9 mouse cellular contexts compared by ENCODE assay signal in genomic region chr1:40171878-40172277, GRCm38 (mm10). TPM values are rescaled to one million over a fixed set of nuclear protein-coding genes. Genes with fewer than 3 reads are reported as not detected.
DNase-seq lines count a peak whose midpoint lies in the region; ATAC-seq and TF ChIP-seq lines count a peak whose summit lies in the region.
"Had no signal": no experiment of that assay in that cellular context is flagged by ENCODE, and none has a peak within 500 bp of the region (broad histone marks: within the 10 kb centered on the region; RNA-seq: fewer than 3 reads in every experiment).

No protein-coding gene starts in this region.

- no peak overlapping the region for H3K4me3 ChIP-seq in liver, adult 2 months (ENCODE audit: insufficient read depth, low read depth, low read length)
- no peak overlapping the region for H3K4me3 ChIP-seq in liver, embryonic 12.5 days
- H3K4me3 ChIP-seq: hindbrain, embryonic 15.5 days had no signal

- H3K27ac ChIP-seq in liver, adult 2 months (replicated peaks; ENCODE audit: insufficient read depth, low read depth, low read length), result peak overlapping the region; percentile 16; the same call in 1 of the 2 replicates
- H3K27ac ChIP-seq in liver, embryonic 12.5 days, result no peak overlapping the region
- H3K27ac ChIP-seq: hindbrain, embryonic 15.5 days had no signal

- peak; percentile 57 for DNase-seq in liver, adult 2 months (ENCODE audit: extremely low read depth, low read depth, low spot score)
- peak; percentile 80 for DNase-seq in fibroblast of lung, adult 2 months (ENCODE audit: low read depth)
- peak; percentile 46 to 57 for DNase-seq in heart, postnatal 14 days
- DNase-seq in left cerebral cortex, postnatal 14 days (ENCODE audit: low spot score in 2 of 2), result peak; percentile 48 to 54
- DNase-seq in thymus, postnatal 0 days (ENCODE audit: low spot score), result no peak

- ATAC-seq in liver, embryonic 12.5 days, result no peak
- ATAC-seq in megakaryocyte progenitor cell, adult 5-6 weeks (replicated peaks; ENCODE audit: poor library complexity), result no peak
- no peak for ATAC-seq in inflammation-experienced regulatory T-cells, adult 6 months

- no peaks in the 10 kb centered on the region for H3K36me3 ChIP-seq in liver, adult 2 months (ENCODE audit: control insufficient read depth, insufficient read depth, low read length)
- no peaks in the 10 kb centered on the region for H3K36me3 ChIP-seq in liver, embryonic 12.5 days
- H3K36me3 ChIP-seq: hindbrain, embryonic 15.5 days had no signal

- peak overlapping the region; percentile 24; the same call in 1 of the 2 replicates for H3K9ac ChIP-seq in liver, adult 2 months (ENCODE audit: low read depth, low read length)
- no peak overlapping the region for H3K9ac ChIP-seq in liver, embryonic 12.5 days
- H3K9ac ChIP-seq: hindbrain, embryonic 15.5 days had no signal

- no peak for TF ChIP-seq POLR2A in liver, adult 2 months (IDR thresholded peaks at IDR 0.05; ENCODE audit: extremely low read depth, insufficient read depth, low read length)

- intact Hi-C loops in heart, postnatal 14 days (cut with DNase I), result loop anchor here (5.0 kb wide), 3 partner anchors 35 to 95 kb away; no protein-coding TSS in a partner anchor
- intact Hi-C loops in left cerebral cortex, postnatal 14 days (cut with DNase I), result no loop called here

- H3K4me1 ChIP-seq in liver, adult 2 months (ENCODE audit: control insufficient read depth, insufficient read depth, low read length), result peaks cover 24% of the 10 kb centered on the region
- H3K4me1 ChIP-seq in liver, embryonic 12.5 days, result no peaks in the 10 kb centered on the region
- H3K4me1 ChIP-seq: hindbrain, embryonic 15.5 days had no signal

- 8% methylated on average over 5 of the region's 5 CpGs for WGBS in liver, adult 2 months
- WGBS in liver, embryonic 12.5 days (ENCODE audit: insufficient replicate concordance), result 54% methylated on average over 5 of the region's 5 CpGs

- H3K9me3 ChIP-seq in liver, embryonic 12.5 days (replicated peaks), result no peaks in the 10 kb centered on the region

- no peaks in the 10 kb centered on the region for H3K27me3 ChIP-seq in liver, adult 2 months (ENCODE audit: control insufficient read depth, insufficient read depth, low read length)
- H3K27me3 ChIP-seq in liver, embryonic 12.5 days (replicated peaks), result no peaks in the 10 kb centered on the region
- H3K27me3 ChIP-seq: hindbrain, embryonic 15.5 days had no signal

- H3K79me2 ChIP-seq in liver, adult 2 months (ENCODE audit: control insufficient read depth, insufficient read depth, low read length), result no peaks in the 10 kb centered on the region

- H3K4me2 ChIP-seq in liver, embryonic 12.5 days, result no peak overlapping the region
- H3K4me2 ChIP-seq: hindbrain, embryonic 15.5 days had no signal

- TF ChIP-seq CTCF in liver, adult 2 months (IDR thresholded peaks at IDR 0.05; ENCODE audit: low read depth, low read length), result no peak

RNA-seq across cellular contexts. Expression of gene Il1r1, which starts 53.0 kb away (rescaled TPM):
- total RNA-seq in liver, adult 2 months (2014; rRNA removed), result 9.4 and 16.0 TPM in 2 replicates
- polyA plus RNA-seq in liver, adult 2 months (2012; rRNA removed), result 2.0 and 5.5 TPM in 2 replicates
- 15.7 and 17.8 TPM in 2 replicates for polyA plus RNA-seq in liver, embryonic 12.5 days (2016; fragmentation: Nextera tagmentation; extraction: Ambion mirVana)
- 1 to 10 TPM; 6.9 to 7.4 TPM for total RNA-seq in heart, postnatal 14 days (2021)
- 1 to 10 TPM; 2.5 to 3.5 TPM for total RNA-seq in left cerebral cortex, postnatal 14 days (2021)
- 6.5 and 7.5 TPM in 2 replicates for polyA plus RNA-seq in thymus, postnatal 0 days (2015; fragmentation: Nextera tagmentation; extraction: Ambion mirVana)
- total RNA-seq in megakaryocyte progenitor cell, adult 5-6 weeks (2015), result 4.6 and 5.8 TPM in 2 replicates
- total RNA-seq in megakaryocyte progenitor cell, adult 5-6 weeks (2017), result 3.2 and 4.7 TPM in 2 replicates
- polyA plus RNA-seq in inflammation-experienced regulatory T-cells, adult 6 months (2017; shearing (Covaris generic)), result 1 to 10 TPM in 1 of 3 experiments, under 1 TPM in 2; 0.63 to 3.1 (median 0.67) TPM
